Mouse (Mus musculus) spleen, postnatal 36 days (tissue): ENCODE data around the gene Col2a1.

ENCODE experiments used
- DNase-seq, 2 experiments: peaks; one replicate each; pipeline ENCODE4 v3.0.0; 2022; ENCODE audit warnings: low spot score in 2 of 2, mixed read lengths in 1 of 2

Gene Col2a1

GRCm38 (mm10) chr15:98002991-98003821 is 1.3 kb downstream of the Col2a1 start:
- DNase-seq = no peak

- DNase-seq = no peak
Measured at GRCm38 (mm10) chr15:98002113-98002990, 2.1 kb downstream of the Col2a1 start.

GRCm38 (mm10) chr15:98001321-98002112 is 3.0 kb downstream of the Col2a1 start:
- no peak for DNase-seq

GRCm38 (mm10) chr15:97999991-98000390 is 4.5 kb downstream of the Col2a1 start:
- no peak for DNase-seq

- DNase-seq = no peak
Measured at GRCm38 (mm10) chr15:97999546-97999945, 4.9 kb downstream of the Col2a1 start.

GRCm38 (mm10) chr15:97996716-97997256 is 7.7 kb downstream of the Col2a1 start:
- DNase-seq = no peak

GRCm38 (mm10) chr15:97992712-97993286 is 11.7 kb downstream of the Col2a1 start:
- peak; percentile 62 to 67 for DNase-seq

- DNase-seq = no peak
Measured at GRCm38 (mm10) chr15:97992027-97992711, 12.3 kb downstream of the Col2a1 start.

- DNase-seq = no peak
Measured at GRCm38 (mm10) chr15:97991285-97991895, 13.1 kb downstream of the Col2a1 start.

- DNase-seq = no peak
Measured at GRCm38 (mm10) chr15:97990721-97991120, 13.8 kb downstream of the Col2a1 start.

- DNase-seq = no peak
Measured at GRCm38 (mm10) chr15:97990124-97990523, 14.4 kb downstream of the Col2a1 start.

GRCm38 (mm10) chr15:97989544-97989943 is 15.0 kb downstream of the Col2a1 start:
- DNase-seq = no peak

GRCm38 (mm10) chr15:97981560-97981959 is 22.9 kb downstream of the Col2a1 start:
- no peak for DNase-seq

- no peak for DNase-seq
Measured at GRCm38 (mm10) chr15:97973248-97974005, 31.1 kb downstream of the Col2a1 start.

- no peak for DNase-seq
Measured at GRCm38 (mm10) chr15:97972580-97972979, 31.9 kb downstream of the Col2a1 start.

- no peak for DNase-seq
Measured at GRCm38 (mm10) chr15:97970299-97970698, 34.2 kb downstream of the Col2a1 start.

- DNase-seq = no peak
Measured at GRCm38 (mm10) chr15:97965311-97966045, 39.0 kb downstream of the Col2a1 start.

GRCm38 (mm10) chr15:97964836-97965187 is 39.7 kb downstream of the Col2a1 start:
- no peak for DNase-seq
